Mouse (Mus musculus): Measurements from ENCODE around the gene Wipi1. TPM values are rescaled to one million over a fixed set of nuclear protein-coding genes. Genes with fewer than 3 reads are reported as not detected.
"Not testable (repeated sequence)": the region's sequence is repeated elsewhere in the genome, so short reads cannot be mapped to it uniquely, and the experiment has no call there.

The Wipi1 gene
- polyA plus RNA-seq, 1 experiment, result 6.7 TPM

- Histone ChIP-seq H3K4me3 (ENCODE audit: low read depth, low read length) (no peak overlapping the region), H3K27ac (ENCODE audit: insufficient read depth, low read depth, low read length) (no peak overlapping the region), H3K4me1 (ENCODE audit: control insufficient read depth, insufficient read depth, insufficient read length, low read length) (no peaks in the 10 kb centered on the region), H3K36me3 (ENCODE audit: control insufficient read depth, insufficient read depth, low read length) (no peaks in the 10 kb centered on the region), H3K27me3 (ENCODE audit: control insufficient read depth, insufficient read depth, low read length) (no peaks in the 10 kb centered on the region)
- WGBS, result 87% methylated on average over 6 of the region's 6 CpGs
- no peak for TF ChIP-seq POLR2A (IDR thresholded peaks at IDR 0.05; ENCODE audit: low read depth, low read length)
- no peak for TF ChIP-seq CTCF (IDR thresholded peaks at IDR 0.05; ENCODE audit: extremely low read depth, insufficient read length, insufficient replicate concordance, low read depth, low read length)
Observed at GRCm38 (mm10) chr11:109620356-109620755, 8.6 kb upstream of the Wipi1 start.

- 32% methylated on average over 8 of the region's 8 CpGs for WGBS
Observed at GRCm38 (mm10) chr11:109619055-109619454, 7.3 kb upstream of the Wipi1 start.

DNA sequence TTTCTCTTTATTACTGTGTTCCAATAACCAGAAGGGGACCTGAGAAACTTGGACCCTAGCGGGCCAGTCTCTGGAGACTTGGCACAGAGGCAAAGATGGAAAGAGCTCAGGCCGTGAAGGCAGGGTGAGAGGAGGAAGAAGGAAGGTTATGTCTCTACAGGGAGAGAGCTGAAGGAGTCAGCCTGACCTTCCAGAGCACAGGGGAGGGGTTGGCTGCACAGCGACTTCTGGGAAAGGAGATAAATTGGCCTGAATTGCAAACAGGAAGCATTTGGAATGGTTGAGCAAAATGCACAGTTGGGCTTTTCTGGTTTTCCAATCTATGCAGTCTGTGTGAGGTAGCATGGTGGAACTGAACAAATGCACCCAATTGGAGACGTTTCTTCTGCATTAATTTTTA is 5.0 kb upstream of the Wipi1 start:
- TF ChIP-seq POLR2A (IDR thresholded peaks at IDR 0.05; ENCODE audit: low read depth, low read length) (no peak), CTCF (IDR thresholded peaks at IDR 0.05; ENCODE audit: extremely low read depth, insufficient read length, insufficient replicate concordance, low read depth, low read length) (no peak)
- H3K27me3 ChIP-seq (ENCODE audit: control insufficient read depth, insufficient read depth, low read length), result no peaks in the 10 kb centered on the region
- no peak overlapping the region for H3K4me3 ChIP-seq (ENCODE audit: low read depth, low read length)
- WGBS, result 39% methylated on average over 4 of the region's 4 CpGs
- no peaks in the 10 kb centered on the region for H3K36me3 ChIP-seq (ENCODE audit: control insufficient read depth, insufficient read depth, low read length)
- no peak overlapping the region for H3K27ac ChIP-seq (ENCODE audit: insufficient read depth, low read depth, low read length)
- no peaks in the 10 kb centered on the region for H3K4me1 ChIP-seq (ENCODE audit: control insufficient read depth, insufficient read depth, insufficient read length, low read length)

More at GRCm38 (mm10) chr11:109619055-109619454, 7.3 kb upstream of the Wipi1 start:
- TF ChIP-seq CTCF (IDR thresholded peaks at IDR 0.05; ENCODE audit: extremely low read depth, insufficient read length, insufficient replicate concordance, low read depth, low read length), result peak; percentile 48; the same call in 1 of the 2 replicates
- not testable (repeated sequence) for H3K36me3 ChIP-seq (ENCODE audit: control insufficient read depth, insufficient read depth, low read length); H3K27me3 ChIP-seq (ENCODE audit: control insufficient read depth, insufficient read depth, low read length); H3K4me1 ChIP-seq (ENCODE audit: control insufficient read depth, insufficient read depth, insufficient read length, low read length); H3K27ac ChIP-seq (ENCODE audit: insufficient read depth, low read depth, low read length); H3K4me3 ChIP-seq (ENCODE audit: low read depth, low read length)

DNA sequence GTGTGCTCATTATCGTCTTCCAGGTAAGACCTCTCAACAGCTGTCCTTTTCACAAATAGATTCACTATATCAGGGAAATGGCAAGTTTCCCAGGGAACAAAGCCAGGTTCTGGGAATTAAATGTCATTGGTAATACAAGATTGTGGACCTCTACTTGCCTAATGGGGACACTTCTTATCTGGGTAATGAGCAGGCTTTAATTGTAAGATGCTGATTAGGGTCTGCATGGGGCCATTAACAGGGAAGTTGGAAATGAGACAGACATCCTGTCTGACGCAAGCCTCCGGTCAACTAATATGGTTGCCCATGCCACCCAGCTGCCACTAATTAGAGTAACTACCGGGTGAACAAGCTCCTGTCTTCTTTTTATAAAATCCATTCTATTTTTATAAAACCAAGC is 4.6 kb upstream of the Wipi1 start:
- H3K27ac ChIP-seq (ENCODE audit: insufficient read depth, low read depth, low read length), result no peak overlapping the region
- H3K36me3 ChIP-seq (ENCODE audit: control insufficient read depth, insufficient read depth, low read length), result no peaks in the 10 kb centered on the region
- no peak for TF ChIP-seq POLR2A (IDR thresholded peaks at IDR 0.05; ENCODE audit: low read depth, low read length)
- no peaks in the 10 kb centered on the region for H3K27me3 ChIP-seq (ENCODE audit: control insufficient read depth, insufficient read depth, low read length)
- WGBS, result 64% methylated on average over 4 of the region's 4 CpGs
- no peaks in the 10 kb centered on the region for H3K4me1 ChIP-seq (ENCODE audit: control insufficient read depth, insufficient read depth, insufficient read length, low read length)
- H3K4me3 ChIP-seq (ENCODE audit: low read depth, low read length), result no peak overlapping the region

- no peak for TF ChIP-seq POLR2A (IDR thresholded peaks at IDR 0.05; ENCODE audit: low read depth, low read length)
- no peak for TF ChIP-seq CTCF (IDR thresholded peaks at IDR 0.05; ENCODE audit: extremely low read depth, insufficient read length, insufficient replicate concordance, low read depth, low read length)
- no peaks in the 10 kb centered on the region for H3K27me3 ChIP-seq (ENCODE audit: control insufficient read depth, insufficient read depth, low read length)
- 66% methylated on average over 9 of the region's 9 CpGs for WGBS
- H3K4me1 ChIP-seq (ENCODE audit: control insufficient read depth, insufficient read depth, insufficient read length, low read length), result no peaks in the 10 kb centered on the region
- no peak overlapping the region for H3K4me3 ChIP-seq (ENCODE audit: low read depth, low read length)
- no peak overlapping the region for H3K27ac ChIP-seq (ENCODE audit: insufficient read depth, low read depth, low read length)
- no peaks in the 10 kb centered on the region for H3K36me3 ChIP-seq (ENCODE audit: control insufficient read depth, insufficient read depth, low read length)
Observed at GRCm38 (mm10) chr11:109615286-109615685, 3.5 kb upstream of the Wipi1 start.

DNA sequence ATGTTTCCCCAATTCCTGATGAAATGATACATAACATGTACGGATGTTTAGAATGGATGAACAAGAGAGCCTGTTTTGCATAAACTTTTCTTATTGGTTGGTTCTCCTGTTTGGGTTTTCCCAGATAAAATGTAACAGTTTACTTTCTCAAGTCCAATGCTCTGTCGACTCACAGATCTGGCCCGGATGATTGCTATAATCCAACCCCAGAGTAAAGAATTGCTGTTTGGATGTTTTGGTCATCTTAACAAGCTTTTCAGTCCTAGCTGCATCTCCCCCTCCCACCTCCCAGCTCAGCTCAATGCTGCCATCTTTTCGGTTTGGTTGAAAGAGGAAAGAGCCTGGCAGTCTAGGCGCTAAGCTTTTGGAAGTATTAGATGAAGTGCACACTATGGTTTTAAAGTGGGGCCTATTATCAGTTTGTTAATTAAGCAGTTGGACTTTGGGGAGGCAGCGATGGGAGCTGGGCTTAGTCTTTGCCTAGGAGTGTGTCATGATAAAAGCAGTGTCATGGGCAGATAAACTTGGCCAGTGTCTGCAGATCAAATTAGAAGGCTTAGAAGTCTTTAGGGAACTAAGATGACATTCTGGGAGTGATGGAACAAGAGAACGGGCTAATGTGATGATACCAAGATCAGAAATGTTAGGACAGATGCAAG is 1.2 kb upstream of the Wipi1 start:
- TF ChIP-seq CTCF (IDR thresholded peaks at IDR 0.05; ENCODE audit: extremely low read depth, insufficient read length, insufficient replicate concordance, low read depth, low read length), result no peak
- TF ChIP-seq POLR2A (IDR thresholded peaks at IDR 0.05; ENCODE audit: low read depth, low read length), result no peak
- H3K27ac ChIP-seq (ENCODE audit: insufficient read depth, low read depth, low read length), result no peak overlapping the region
- H3K4me1 ChIP-seq (ENCODE audit: control insufficient read depth, insufficient read depth, insufficient read length, low read length), result no peaks in the 10 kb centered on the region
- no peaks in the 10 kb centered on the region for H3K36me3 ChIP-seq (ENCODE audit: control insufficient read depth, insufficient read depth, low read length)
- H3K27me3 ChIP-seq (ENCODE audit: control insufficient read depth, insufficient read depth, low read length), result no peaks in the 10 kb centered on the region
- H3K4me3 ChIP-seq (ENCODE audit: low read depth, low read length), result no peak overlapping the region
- WGBS, result 75% methylated on average over 7 of the region's 7 CpGs

DNA sequence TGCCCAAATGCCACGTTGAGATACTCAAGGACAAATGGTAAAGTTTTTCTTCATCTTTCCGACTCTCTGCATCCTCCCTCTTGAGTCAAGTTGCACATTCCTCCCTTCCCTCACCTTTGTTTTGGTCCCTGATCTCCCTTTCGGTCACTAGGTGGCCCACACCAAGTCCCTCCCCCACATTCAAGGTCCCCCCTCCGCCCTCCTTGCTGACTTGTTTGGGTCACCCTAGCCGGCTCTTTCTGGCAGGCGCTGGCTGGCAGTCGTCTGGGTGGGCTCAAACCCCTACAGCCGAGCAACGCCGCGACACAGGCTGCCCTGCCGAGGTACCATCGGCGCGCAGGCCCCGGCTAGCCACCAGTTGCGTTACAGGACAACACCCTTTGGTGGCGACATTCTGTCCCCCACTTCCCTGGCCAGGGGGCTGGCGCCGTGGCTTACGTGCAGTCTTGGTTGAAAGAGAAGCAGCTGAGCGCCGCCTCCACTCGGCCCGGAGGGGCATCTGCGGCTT is 918 bp downstream of the Wipi1 start:
- no peaks in the 10 kb centered on the region for H3K36me3 ChIP-seq (ENCODE audit: control insufficient read depth, insufficient read depth, low read length)
- TF ChIP-seq CTCF (IDR thresholded peaks at IDR 0.05; ENCODE audit: extremely low read depth, insufficient read length, insufficient replicate concordance, low read depth, low read length) (no peak; the same call in 1 of the 2 replicates), POLR2A (IDR thresholded peaks at IDR 0.05; ENCODE audit: low read depth, low read length) (no peak)
- peak overlapping the region; percentile 41 for H3K27ac ChIP-seq (ENCODE audit: insufficient read depth, low read depth, low read length)

More for the DNA sequence above, 918 bp downstream of the Wipi1 start:
- H3K4me1 ChIP-seq (ENCODE audit: control insufficient read depth, insufficient read depth, insufficient read length, low read length), result no peaks in the 10 kb centered on the region
- WGBS, result 1% methylated on average over 26 of the region's 26 CpGs
- H3K27me3 ChIP-seq (ENCODE audit: control insufficient read depth, insufficient read depth, low read length), result no peaks in the 10 kb centered on the region
- peak overlapping the region; percentile 81 for H3K4me3 ChIP-seq (ENCODE audit: low read depth, low read length)
